Mouse (Mus musculus): Measurements from ENCODE around the gene Hoxd12.

Gene Hoxd12

GRCm38 (mm10) chr2:74684106-74684505 lies 9.3 kb downstream of the Hoxd12 start:
- DNase-seq (ENCODE audit: low read depth, low spot score) = no peak
- Histone ChIP-seq H3K27me3 (ENCODE audit: control insufficient read depth, insufficient read depth, low read length, poor library complexity, severe bottlenecking) (peaks cover 8% of the 10 kb centered on the region), H3K36me3 (ENCODE audit: control insufficient read depth, insufficient read depth, low read length, poor library complexity, severe bottlenecking) (no peaks in the 10 kb centered on the region)

- no peak for DNase-seq (ENCODE audit: low read depth, low spot score)
- no peaks in the 10 kb centered on the region for H3K36me3 ChIP-seq (ENCODE audit: control insufficient read depth, insufficient read depth, low read length, poor library complexity, severe bottlenecking)
- peaks cover 6% of the 10 kb centered on the region for H3K27me3 ChIP-seq (ENCODE audit: control insufficient read depth, insufficient read depth, low read length, poor library complexity, severe bottlenecking)
Measured at GRCm38 (mm10) chr2:74685059-74685603, 10.3 kb downstream of the Hoxd12 start.

- Histone ChIP-seq H3K27me3 (ENCODE audit: control insufficient read depth, insufficient read depth, low read length, poor library complexity, severe bottlenecking) (peaks cover 6% of the 10 kb centered on the region), H3K36me3 (ENCODE audit: control insufficient read depth, insufficient read depth, low read length, poor library complexity, severe bottlenecking) (no peaks in the 10 kb centered on the region)
- peak; percentile 51 for DNase-seq (ENCODE audit: low read depth, low spot score)
Measured at GRCm38 (mm10) chr2:74686301-74686987, 11.6 kb downstream of the Hoxd12 start.

- no peak for DNase-seq (ENCODE audit: low read depth, low spot score)
- Histone ChIP-seq H3K36me3 (ENCODE audit: control insufficient read depth, insufficient read depth, low read length, poor library complexity, severe bottlenecking) (no peaks in the 10 kb centered on the region), H3K27me3 (ENCODE audit: control insufficient read depth, insufficient read depth, low read length, poor library complexity, severe bottlenecking) (peaks cover 6% of the 10 kb centered on the region)
Measured at GRCm38 (mm10) chr2:74686988-74687697, 12.3 kb downstream of the Hoxd12 start.

GRCm38 (mm10) chr2:74687698-74688555 lies 13.1 kb downstream of the Hoxd12 start:
- H3K27me3 ChIP-seq (ENCODE audit: control insufficient read depth, insufficient read depth, low read length, poor library complexity, severe bottlenecking) = peaks cover 3% of the 10 kb centered on the region
- DNase-seq (ENCODE audit: low read depth, low spot score) = no peak

GRCm38 (mm10) chr2:74688795-74689573 lies 14.2 kb downstream of the Hoxd12 start:
- DNase-seq (ENCODE audit: low read depth, low spot score) = no peak
- peaks cover 2% of the 10 kb centered on the region; the same call in 1 of the 2 replicates for H3K27me3 ChIP-seq (ENCODE audit: control insufficient read depth, insufficient read depth, low read length, poor library complexity, severe bottlenecking)
- no peaks in the 10 kb centered on the region for H3K36me3 ChIP-seq (ENCODE audit: control insufficient read depth, insufficient read depth, low read length, poor library complexity, severe bottlenecking)

More at GRCm38 (mm10) chr2:74687698-74688555, 13.1 kb downstream of the Hoxd12 start:
- H3K36me3 ChIP-seq (ENCODE audit: control insufficient read depth, insufficient read depth, low read length, poor library complexity, severe bottlenecking) = no peaks in the 10 kb centered on the region

- no peak for DNase-seq (ENCODE audit: low read depth, low spot score)
- Histone ChIP-seq H3K36me3 (ENCODE audit: control insufficient read depth, insufficient read depth, low read length, poor library complexity, severe bottlenecking) (no peaks in the 10 kb centered on the region), H3K27me3 (ENCODE audit: control insufficient read depth, insufficient read depth, low read length, poor library complexity, severe bottlenecking) (peaks cover 2% of the 10 kb centered on the region; the same call in 1 of the 2 replicates)
Measured at GRCm38 (mm10) chr2:74689574-74690337, 14.9 kb downstream of the Hoxd12 start.

- Histone ChIP-seq H3K27me3 (ENCODE audit: control insufficient read depth, insufficient read depth, low read length, poor library complexity, severe bottlenecking) (peaks cover 2% of the 10 kb centered on the region; the same call in 1 of the 2 replicates), H3K36me3 (ENCODE audit: control insufficient read depth, insufficient read depth, low read length, poor library complexity, severe bottlenecking) (no peaks in the 10 kb centered on the region)
- DNase-seq (ENCODE audit: low read depth, low spot score) = no peak
Measured at GRCm38 (mm10) chr2:74690338-74690716, 15.5 kb downstream of the Hoxd12 start.

- H3K27me3 ChIP-seq (ENCODE audit: control insufficient read depth, insufficient read depth, low read length, poor library complexity, severe bottlenecking) = peaks cover 2% of the 10 kb centered on the region; the same call in 1 of the 2 replicates
- H3K36me3 ChIP-seq (ENCODE audit: control insufficient read depth, insufficient read depth, low read length, poor library complexity, severe bottlenecking) = no peaks in the 10 kb centered on the region
- DNase-seq (ENCODE audit: low read depth, low spot score) = no peak
Measured at GRCm38 (mm10) chr2:74691022-74691951, 16.5 kb downstream of the Hoxd12 start, which contains the start of gene Hoxd10. Gene Hoxd10 (plus strand): TSS chr2:74691924.

- H3K36me3 ChIP-seq (ENCODE audit: control insufficient read depth, insufficient read depth, low read length, poor library complexity, severe bottlenecking) = no peaks in the 10 kb centered on the region
- peaks cover 2% of the 10 kb centered on the region; the same call in 1 of the 2 replicates for H3K27me3 ChIP-seq (ENCODE audit: control insufficient read depth, insufficient read depth, low read length, poor library complexity, severe bottlenecking)
- DNase-seq (ENCODE audit: low read depth, low spot score) = no peak
Measured at GRCm38 (mm10) chr2:74691995-74692807, 17.4 kb downstream of the Hoxd12 start.

GRCm38 (mm10) chr2:74692808-74693431 lies 18.1 kb downstream of the Hoxd12 start:
- Histone ChIP-seq H3K27me3 (ENCODE audit: control insufficient read depth, insufficient read depth, low read length, poor library complexity, severe bottlenecking) (peaks cover 2% of the 10 kb centered on the region; the same call in 1 of the 2 replicates), H3K36me3 (ENCODE audit: control insufficient read depth, insufficient read depth, low read length, poor library complexity, severe bottlenecking) (no peaks in the 10 kb centered on the region)
- no peak for DNase-seq (ENCODE audit: low read depth, low spot score)
